Mouse (Mus musculus) thymus, postnatal 0 days (tissue): ENCODE data around the gene Dusp28. TPM values are rescaled to one million over a fixed set of nuclear protein-coding genes. Genes with fewer than 3 reads are reported as not detected.

Source experiments
- DNase-seq: peaks from one replicate; pipeline ENCODE4 v3.0.0-alpha.2; 2015; ENCODE audit warnings: low spot score
- polyA plus RNA-seq: library from polyadenylated mRNA; unstranded; fragments of >200 nt; fragmentation: Nextera tagmentation; extraction: Ambion mirVana; gene quantifications from 2 replicates; pipeline ENCODE4 v1.2.1, GENCODE M21; 2015

Gene Dusp28
- polyA plus RNA-seq, 1 experiment from 2014 or later, result 39.6 TPM

- no peak for DNase-seq
These were observed 1.0 kb downstream of the Dusp28 start for GRCm38 (mm10) chr1:92907632-92908360.

GRCm38 (mm10) chr1:92908664-92909063 is 1.9 kb downstream of the Dusp28 start:
- no peak for DNase-seq

DNA sequence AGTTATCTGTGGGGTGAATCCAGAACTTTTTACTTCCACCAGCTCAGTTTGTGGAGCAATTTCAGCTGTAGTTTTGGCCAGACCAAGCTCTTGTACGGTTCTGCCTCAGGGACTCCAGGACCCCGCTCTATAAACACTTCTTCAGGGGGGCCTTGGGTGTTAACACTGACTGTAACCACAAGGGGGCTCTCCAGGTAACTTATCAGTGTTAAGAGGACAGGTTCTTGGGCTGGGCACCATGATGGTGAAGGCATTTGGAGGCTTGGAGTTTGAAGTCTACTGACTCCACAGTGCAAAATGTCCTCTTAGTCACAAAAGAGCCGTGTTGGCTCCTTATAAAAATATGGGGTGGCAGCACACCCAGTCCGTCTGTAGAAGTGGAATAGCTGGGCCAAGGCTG is 2.3 kb downstream of the Dusp28 start:
- peak; percentile 75 for DNase-seq

- peak; percentile 84 for DNase-seq
These were observed 3.6 kb downstream of the Dusp28 start, which contains the start of gene Rnpepl1 for GRCm38 (mm10) chr1:92910239-92910885. Gene Rnpepl1, plus strand, starts transcription at chr1:92910783.

- peak; percentile 52 for DNase-seq
These were observed 4.3 kb downstream of the Dusp28 start for GRCm38 (mm10) chr1:92910925-92911720.

GRCm38 (mm10) chr1:92911721-92912138 is 4.9 kb downstream of the Dusp28 start:
- peak; percentile 37 for DNase-seq

DNA sequence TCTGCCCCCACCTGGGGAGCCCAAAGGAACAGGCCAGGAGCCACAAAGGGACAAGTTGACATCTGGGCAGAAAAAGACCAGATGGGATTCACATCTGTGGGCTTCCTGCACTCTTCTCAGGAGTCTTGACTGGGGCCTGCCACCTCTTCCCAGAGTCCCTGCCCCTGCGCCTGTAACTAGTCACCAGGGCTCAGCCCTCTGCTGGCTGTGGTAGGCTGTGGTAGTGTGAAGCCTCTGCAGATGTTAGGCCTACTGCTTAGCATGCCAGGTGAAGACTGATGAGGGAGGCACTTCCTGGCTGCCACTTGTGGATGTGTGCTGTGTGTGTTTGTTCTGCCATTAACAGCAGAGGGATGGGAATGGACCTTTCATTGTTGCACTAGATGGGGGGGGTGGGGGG is 5.5 kb downstream of the Dusp28 start:
- DNase-seq, result peak; percentile 72

- DNase-seq, result no peak
These were observed 7.5 kb downstream of the Dusp28 start for GRCm38 (mm10) chr1:92914239-92914638.

DNA sequence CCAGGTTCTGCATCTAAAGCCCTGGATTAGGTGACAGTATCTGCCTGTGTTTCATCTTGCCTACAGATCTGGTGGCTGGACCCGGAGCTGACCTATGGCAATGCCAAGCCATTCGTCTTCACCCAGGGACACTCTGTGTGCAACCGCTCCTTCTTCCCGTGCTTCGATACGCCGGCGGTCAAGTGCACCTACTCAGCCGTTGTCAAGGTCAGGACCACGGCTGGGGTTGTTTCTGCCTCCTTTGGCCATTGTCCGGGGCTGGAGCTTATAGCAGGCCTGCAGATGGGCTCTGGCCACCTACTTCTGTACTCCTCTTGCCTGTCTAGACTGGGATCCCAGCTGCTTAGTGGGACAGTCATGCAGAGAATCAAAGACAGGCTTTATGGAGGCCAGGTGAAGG is 8.2 kb downstream of the Dusp28 start:
- DNase-seq, result no peak

DNA sequence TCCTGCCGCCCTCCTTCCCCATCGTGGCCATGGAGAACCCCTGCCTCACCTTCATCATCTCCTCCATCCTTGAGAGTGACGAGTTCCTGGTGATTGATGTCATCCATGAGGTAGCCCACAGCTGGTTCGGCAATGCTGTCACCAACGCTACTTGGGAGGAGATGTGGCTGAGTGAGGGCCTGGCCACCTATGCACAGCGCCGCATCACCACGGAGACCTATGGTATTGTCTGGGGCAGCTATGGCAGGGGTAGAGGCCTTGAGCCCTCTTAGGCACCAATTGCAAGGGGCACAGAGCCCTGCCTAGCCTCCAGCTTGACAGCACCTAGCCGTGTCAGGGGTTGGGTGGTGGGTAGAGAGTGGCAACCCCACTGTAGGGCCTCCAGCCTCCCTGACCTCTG is 9.9 kb downstream of the Dusp28 start:
- no peak for DNase-seq

DNA sequence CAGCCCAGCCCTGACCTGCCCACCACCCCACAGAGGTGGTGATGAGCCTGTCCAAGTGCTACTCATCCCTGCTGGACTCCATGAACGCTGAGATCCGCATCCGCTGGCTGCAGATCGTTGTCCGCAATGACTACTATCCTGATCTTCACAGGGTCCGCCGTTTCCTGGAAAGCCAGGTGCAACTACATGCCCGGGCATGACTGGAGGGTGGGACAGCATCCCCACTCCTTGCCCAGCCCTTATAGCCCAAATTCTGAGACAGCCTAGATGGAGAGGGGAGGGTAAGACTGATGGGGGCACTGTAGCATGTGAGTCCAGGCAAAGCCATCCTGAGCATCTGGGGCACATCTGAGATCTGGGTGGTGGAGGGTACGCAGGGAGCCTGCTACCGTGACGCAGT is 12.4 kb downstream of the Dusp28 start:
- no peak for DNase-seq

- no peak for DNase-seq
These were observed 13.0 kb downstream of the Dusp28 start for GRCm38 (mm10) chr1:92919775-92920174.

GRCm38 (mm10) chr1:92920474-92921200 is 13.9 kb downstream of the Dusp28 start:
- DNase-seq, result no peak

GRCm38 (mm10) chr1:92921496-92921895 is 14.7 kb downstream of the Dusp28 start:
- no peak for DNase-seq

- no peak for DNase-seq
These were observed 23.5 kb downstream of the Dusp28 start for GRCm38 (mm10) chr1:92930171-92930706.

GRCm38 (mm10) chr1:92933611-92934010 is 26.8 kb downstream of the Dusp28 start:
- DNase-seq, result peak; percentile 21

GRCm38 (mm10) chr1:92934182-92934827 is 27.5 kb downstream of the Dusp28 start, which contains the start of gene Capn10:
Gene Capn10, plus strand, starts transcription at chr1:92934376.
- DNase-seq, result peak; percentile 96

DNA sequence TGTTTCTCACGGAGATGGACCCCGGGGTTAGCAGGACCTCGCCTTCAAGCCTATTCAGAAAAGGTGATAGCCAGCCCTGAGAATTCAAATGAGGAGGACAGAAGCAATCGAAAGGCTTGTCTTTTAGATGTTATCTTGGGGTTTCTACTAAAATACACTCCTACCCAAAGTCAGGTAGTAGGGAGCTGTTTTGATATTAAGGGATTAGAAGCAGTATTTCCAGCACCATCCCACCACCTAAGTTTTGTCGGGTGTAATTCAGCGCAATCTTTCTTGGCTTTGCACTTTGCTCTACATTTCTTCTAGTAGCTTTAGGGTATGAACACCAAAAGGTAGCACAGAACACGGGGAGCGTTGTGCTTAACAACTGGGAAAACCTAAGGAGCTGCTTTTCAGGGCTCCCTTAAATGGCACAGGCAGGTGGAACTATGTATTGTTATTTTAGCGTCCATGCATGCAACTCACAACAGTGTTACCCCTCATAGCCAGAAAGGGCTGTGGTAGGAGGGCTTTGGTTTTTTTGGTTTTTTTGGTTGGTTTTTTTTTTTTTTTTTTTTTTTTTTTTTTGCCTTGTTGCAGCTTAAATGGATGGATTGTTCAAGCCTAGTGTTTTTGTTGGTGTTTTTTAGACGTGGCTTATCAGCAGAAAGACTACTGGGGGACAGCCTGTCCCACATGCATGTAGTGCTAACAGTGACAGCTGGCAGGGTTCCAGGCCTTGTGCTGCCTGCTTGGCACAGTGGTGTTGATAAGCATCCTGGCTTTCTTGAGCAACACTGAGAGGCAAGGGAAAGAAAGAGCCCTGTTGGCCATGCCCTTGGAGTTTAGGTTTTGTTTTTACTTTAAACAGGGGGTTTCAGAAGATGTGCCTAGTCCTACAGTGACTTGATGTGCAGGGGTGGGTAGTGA is 28.5 kb downstream of the Dusp28 start:
- no peak for DNase-seq

DNA sequence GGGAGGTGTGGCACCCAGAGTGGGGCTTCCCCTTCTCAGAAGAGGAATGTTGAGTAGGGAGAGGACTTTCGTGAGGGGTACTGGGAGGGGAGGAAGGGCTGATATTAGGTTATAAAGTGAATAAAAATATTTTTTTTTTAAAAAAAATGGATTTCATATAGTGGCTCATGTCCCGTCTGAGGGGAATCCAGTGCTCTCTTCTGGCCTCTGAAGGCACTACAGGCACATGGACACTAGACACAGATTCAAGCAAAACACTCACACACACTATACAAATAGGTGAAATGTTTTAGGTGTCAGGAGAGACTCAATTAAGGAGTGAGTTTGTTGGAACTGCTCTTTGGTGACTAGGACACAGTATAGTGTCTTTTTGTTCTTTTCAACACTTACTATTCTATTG is 29.2 kb downstream of the Dusp28 start:
- no peak for DNase-seq
